Comparison of ENCODE assay signal across 23 mouse cellular contexts in genomic region chr6:72447487-72447886, GRCm38 (mm10).
"Had no signal": no experiment of that assay in that cellular context is flagged by ENCODE, and none has a peak within 500 bp of the region (broad histone marks: within the 10 kb centered on the region; RNA-seq: fewer than 3 reads in every experiment).

No protein-coding gene starts in this region.

- H3K27ac ChIP-seq: gastrocnemius, adult 2 months; heart, embryonic 10.5 days; hindbrain, embryonic 13.5 days; hindbrain, embryonic 15.5 days; hindbrain, postnatal 0 days; kidney, embryonic 15.5 days; kidney, postnatal 0 days; limb, embryonic 13.5 days had no signal

- H3K4me2 ChIP-seq: heart, embryonic 12.5 days; hindbrain, embryonic 13.5 days; hindbrain, embryonic 15.5 days; kidney, embryonic 15.5 days; limb, embryonic 13.5 days had no signal

- H3K4me3 ChIP-seq: gastrocnemius, adult 2 months; heart, embryonic 10.5 days; heart, embryonic 12.5 days; hindbrain, embryonic 13.5 days; hindbrain, embryonic 15.5 days; kidney, embryonic 15.5 days; limb, embryonic 13.5 days had no signal

- H3K9ac ChIP-seq: forebrain, postnatal 0 days; heart, embryonic 12.5 days; hindbrain, embryonic 13.5 days; hindbrain, embryonic 15.5 days; kidney, embryonic 15.5 days; limb, embryonic 13.5 days had no signal

- H3K4me1 ChIP-seq: heart, embryonic 12.5 days; hindbrain, embryonic 13.5 days; hindbrain, embryonic 15.5 days; kidney, embryonic 15.5 days; limb, embryonic 13.5 days had no signal

- DNase-seq: forebrain, postnatal 0 days; gastrocnemius, adult 2 months; gastrocnemius, postnatal 10 days; gastrocnemius, postnatal 25 days; heart, adult 18-20 months; heart, postnatal 10 days; kidney, adult 11 months; kidney, adult 2 months; kidney, adult 9 months; kidney, postnatal 14 days; kidney, postnatal 36 days; layer of hippocampus, adult 9-11 months; layer of hippocampus, postnatal 36 days; left cerebral cortex, postnatal 4 days had no signal

- H3K27me3 ChIP-seq: heart, embryonic 12.5 days; hindbrain, embryonic 13.5 days; hindbrain, embryonic 15.5 days; kidney, embryonic 15.5 days; limb, embryonic 13.5 days had no signal

- H3K9me3 ChIP-seq: heart, embryonic 10.5 days; heart, embryonic 12.5 days; hindbrain, embryonic 13.5 days; hindbrain, embryonic 15.5 days; kidney, embryonic 15.5 days; limb, embryonic 13.5 days had no signal

- ATAC-seq: forebrain, postnatal 0 days; hindbrain, postnatal 0 days; intestine, embryonic 16.5 days had no signal

- H3K36me3 ChIP-seq: heart, embryonic 10.5 days; heart, embryonic 12.5 days; hindbrain, embryonic 13.5 days; hindbrain, embryonic 15.5 days; kidney, embryonic 15.5 days; limb, embryonic 13.5 days had no signal
